Mouse (Mus musculus): ENCODE measurements around the gene Mnt. TPM values are rescaled to one million over a fixed set of nuclear protein-coding genes. Genes with fewer than 3 reads are reported as not detected.
"Not testable (repeated sequence)": the region's sequence is repeated elsewhere in the genome, so short reads cannot be mapped to it uniquely, and the experiment has no call there.

Gene Mnt
- total RNA-seq (2021) = 10 to 100 TPM; 27.4 to 29.3 TPM

DNA sequence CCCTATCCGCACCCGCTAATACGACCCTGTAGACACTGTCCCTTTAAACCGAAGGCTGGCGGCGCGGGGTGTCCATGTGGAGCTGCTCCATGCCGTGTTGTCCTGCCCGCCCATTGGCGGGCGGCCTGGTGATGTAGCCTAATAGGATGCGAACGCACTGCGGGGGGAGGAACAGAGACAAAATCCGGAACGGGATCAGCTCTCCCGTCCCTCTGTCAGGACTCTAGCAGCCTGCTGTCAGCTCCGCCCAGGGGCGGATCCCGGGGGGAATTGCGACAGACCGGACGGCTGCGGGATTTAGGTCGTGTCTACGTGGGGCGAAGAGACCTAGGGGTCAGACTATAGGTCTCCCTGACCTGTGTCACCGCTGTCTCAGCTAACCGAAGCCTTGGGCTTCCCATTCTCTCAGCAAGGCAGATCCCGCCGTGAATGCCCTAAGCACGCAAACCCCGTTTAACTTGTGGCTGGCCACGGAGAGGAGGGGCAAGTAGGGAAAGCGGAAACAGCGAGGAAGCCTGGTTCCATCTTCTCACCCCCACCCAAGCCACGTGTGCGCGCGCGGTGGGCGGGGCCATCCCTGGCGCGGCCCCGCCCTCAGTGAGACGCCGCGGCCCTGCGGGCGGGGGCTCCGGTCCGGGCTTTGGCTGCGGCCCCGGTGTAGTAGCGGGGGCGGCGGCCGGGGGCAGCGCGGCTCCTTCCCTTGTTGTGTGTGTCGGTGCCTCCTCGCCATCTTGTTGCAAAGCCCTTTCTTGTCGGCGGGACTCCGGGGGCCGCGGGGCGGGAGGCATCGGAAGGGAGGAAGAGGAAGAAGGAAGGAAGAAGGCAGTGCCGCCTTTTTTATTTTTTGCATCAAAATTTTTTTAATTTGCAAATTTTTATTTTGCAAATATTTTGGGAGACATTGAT, at the start of gene Mnt:
TSS of gene Mnt (plus strand) at position 665 of the 906 bp plus-strand sequence.
- peak; percentile 98 to 100 for DNase-seq (ENCODE audit: low spot score in 2 of 2)
- intact Hi-C loops (cut with DNase I) = loop anchor here (1.0 to 10.0 kb wide), 4 partner anchors 8 to 344 kb away; partner anchors contain the start of genes Cluh, Ovca2 and Pafah1b1

DNA sequence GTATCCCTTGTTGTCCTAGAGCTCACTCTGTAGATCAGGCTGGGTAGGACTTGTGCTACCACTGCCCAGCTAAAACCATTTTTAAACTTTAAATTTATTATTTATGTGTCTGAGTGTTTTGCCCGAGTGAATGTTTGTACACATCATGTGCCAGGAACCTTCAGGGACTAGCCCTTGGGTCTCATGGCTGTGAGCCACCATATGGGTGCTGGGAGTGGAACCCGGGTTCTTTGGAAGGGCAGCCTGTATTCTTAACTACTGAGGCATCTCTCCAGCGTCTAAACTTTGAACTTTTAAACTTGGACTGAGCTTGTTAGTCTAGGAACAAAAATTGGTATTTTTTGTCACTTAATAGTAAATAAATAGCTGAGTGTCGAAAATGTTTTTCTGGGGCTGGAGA, 37.8 kb upstream of the Mnt start:
- no peak for DNase-seq (ENCODE audit: low spot score in 2 of 2)
- intact Hi-C loops (cut with DNase I) = no loop called here

DNA sequence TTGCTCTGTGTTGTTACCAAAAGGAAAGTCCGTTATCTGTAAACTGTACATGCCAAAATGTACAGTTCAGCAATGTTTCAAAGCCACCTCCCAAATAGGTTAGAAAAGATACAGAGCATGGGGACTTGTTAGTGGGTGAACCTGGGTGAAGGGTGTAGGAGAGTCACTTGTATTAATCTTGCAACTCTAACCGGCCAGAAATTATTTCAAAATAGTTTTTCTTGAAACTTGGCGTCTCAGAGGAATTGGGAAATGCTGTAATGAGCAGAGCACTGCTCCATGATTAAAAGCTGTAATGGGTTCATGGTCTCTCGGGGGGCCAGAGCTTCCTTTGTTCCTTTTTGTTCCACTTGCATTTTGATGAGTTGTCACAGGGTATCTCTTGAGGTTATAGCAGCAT, 30.1 kb upstream of the Mnt start:
- DNase-seq (ENCODE audit: low spot score in 2 of 2) = no peak
- intact Hi-C loops (cut with DNase I) = no loop called here

DNA sequence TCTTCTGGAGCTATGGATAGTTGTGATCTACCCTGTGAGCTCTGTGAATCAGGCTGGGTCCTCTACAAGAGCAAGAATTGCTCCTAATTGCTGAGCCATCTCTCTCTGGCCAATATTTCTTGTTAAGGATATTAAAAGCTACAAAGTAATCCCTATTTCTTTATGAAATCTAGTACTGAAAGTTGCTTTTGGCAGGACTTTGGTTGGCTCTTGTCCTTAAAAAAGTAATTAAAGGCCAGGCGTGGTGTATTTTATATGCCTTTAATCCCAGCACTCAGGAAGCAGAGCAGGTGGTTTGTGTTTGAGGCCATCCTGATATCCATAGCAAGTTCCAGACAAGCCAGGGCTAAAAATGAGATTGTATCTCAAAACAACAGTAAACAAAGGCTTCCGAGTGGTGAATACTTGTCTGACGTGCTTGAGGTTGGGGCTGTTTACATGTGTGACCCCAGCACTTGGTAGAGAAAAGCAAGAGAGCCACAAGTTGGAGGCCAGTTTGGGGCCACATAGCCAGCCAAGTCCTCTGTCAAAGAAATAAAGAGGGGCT, 26.6 kb upstream of the Mnt start:
- intact Hi-C loops (cut with DNase I) = no loop called here
- DNase-seq (ENCODE audit: low spot score in 2 of 2) = no peak

DNA sequence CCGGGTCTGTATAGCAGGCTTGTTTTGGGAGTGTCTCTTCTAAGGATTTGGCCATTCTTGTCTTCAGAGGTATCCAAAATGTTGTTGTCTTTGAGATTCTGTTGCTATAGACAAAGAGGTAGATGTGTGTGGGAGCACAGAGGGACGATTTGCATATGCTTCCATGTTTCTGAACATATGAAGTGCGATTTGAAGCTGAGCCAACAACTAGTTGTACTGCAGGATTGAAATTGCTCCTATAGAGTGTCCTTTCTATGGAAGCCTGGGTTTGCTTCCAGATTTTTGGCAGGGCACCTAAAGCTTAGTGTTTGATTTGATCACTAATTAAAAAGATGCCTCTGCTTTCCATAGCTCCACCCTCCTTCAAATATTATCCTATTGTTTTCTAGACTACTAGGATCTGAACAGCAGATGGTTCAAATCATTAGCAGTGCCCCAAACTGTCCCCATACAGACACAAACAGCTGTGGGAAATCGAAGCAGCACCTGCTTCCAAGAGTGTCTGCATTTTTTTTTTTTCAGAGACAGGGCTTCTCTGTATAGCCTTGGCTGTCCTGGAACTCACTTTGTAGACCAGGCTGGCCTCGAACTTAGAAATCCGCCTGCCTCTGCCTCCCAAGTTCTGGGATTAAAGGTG, 23.4 kb upstream of the Mnt start:
- intact Hi-C loops (cut with DNase I) = no loop called here
- DNase-seq (ENCODE audit: low spot score in 2 of 2) = peak in 1 of 2 experiments; percentile 34

DNA sequence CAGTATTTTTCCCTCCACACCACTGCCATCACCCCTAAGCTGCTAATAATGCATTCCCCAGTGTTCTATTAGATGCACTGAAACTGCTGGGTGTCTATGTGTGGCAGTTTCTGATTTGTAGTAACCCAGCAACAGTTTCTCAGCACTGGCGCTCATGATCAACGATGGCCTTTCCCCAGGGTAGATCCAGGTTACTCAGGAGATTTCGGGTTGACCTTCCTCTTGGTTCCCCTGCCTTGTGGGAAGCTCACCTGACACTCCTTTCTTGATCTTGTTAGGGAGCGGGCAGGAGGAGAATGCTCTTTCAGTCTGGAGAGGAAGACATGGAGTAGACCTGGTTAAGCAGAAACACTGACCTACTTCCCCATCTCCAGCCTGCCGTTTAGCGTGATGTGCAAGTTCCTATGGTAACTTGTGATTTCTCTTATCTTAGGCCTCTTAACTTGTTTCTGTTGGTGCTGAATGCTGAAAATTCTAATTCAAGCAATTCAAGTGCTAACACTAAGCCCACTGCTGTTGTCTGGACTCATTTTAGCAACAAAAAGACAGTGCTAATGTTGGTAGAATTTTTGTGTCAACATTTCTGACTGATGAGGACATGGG, 22.4 kb upstream of the Mnt start:
- peak in 1 of 2 experiments; percentile 47 for DNase-seq (ENCODE audit: low spot score in 2 of 2)
- intact Hi-C loops (cut with DNase I) = no loop called here

DNA sequence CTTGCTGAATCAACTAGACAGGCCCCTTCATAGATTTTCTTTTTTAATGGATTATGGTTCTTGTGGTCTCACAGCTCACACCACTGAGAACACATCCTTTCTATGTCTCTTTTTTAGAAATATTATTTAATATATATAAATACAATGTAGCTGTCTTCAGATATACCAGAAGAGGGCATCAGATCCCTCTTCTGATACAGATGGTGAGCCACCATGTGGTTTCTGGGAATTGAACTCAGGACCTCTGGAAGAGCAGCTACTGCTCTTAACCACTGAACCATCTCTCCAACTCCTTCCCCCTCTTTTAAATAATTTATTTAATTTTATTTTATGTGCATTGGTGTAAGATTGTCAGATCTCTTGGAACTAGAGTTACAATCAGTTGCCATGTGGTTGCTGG, 20.6 kb upstream of the Mnt start:
- no peak for DNase-seq (ENCODE audit: low spot score in 2 of 2)
- intact Hi-C loops (cut with DNase I) = no loop called here

DNA sequence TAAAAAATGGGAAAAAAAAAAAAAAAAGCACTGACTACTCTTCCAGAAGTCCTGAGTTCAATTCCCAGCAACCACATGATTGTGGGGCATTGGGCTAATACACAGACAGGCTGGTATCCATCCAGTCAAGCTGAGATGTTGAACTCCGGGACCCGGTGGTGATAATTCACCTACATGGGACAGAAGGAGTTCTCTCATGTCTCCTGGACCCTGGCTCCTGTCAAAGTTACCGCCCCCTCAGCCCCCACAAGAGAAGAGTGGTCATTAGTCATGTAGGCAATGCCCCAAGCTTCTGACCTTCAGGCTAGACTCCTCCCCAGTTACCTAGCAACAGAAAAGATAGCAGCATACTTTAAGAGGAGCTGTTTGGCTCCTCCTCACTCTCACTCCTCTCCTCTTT, 19.7 kb upstream of the Mnt start:
- intact Hi-C loops (cut with DNase I); DNase-seq (ENCODE audit: low spot score in 2 of 2): not testable (repeated sequence)

DNA sequence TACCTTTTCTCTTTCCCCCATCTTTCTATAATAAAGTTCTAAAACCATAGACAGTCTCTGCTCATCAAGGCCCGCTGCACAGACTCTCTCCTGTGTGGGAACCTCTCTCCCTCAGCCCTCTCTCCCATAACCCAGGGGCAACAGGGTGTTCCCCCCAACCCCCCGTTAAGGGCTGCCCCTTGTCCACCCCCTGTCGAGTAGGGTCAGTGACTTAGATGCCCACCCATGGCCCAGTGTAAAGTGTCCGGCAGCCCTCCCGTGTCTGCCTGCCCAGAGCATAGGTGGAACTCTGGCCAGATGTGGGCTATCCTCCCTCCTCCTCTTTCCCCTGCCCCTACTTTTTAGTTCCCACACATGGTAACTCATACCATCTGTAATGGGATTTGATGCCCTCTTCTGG, 19.2 kb upstream of the Mnt start:
- intact Hi-C loops (cut with DNase I) = no loop called here

DNA sequence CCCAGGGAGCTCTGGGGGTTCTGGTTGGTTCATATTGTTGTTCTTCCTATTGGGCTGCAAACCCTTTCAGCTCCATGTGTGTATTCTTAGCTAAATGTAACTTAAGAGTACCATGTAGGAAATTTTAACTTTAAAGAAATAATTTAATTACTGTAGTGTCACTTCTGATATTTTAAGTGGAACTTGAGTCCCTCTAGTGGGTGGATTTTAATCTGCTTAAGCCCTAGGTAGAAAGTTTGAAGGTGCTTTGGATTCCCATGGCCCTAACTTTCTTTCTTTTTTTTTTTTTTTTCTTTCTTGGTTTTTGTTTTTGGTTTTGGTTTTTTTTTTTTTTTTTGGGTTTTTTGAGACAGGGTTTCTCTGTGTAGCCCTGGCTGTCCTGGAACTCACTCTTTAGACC, 14.9 kb upstream of the Mnt start:
- intact Hi-C loops (cut with DNase I) = no loop called here
- DNase-seq (ENCODE audit: low spot score in 2 of 2) = no peak

More for the DNA sequence above, 19.2 kb upstream of the Mnt start:
- no peak for DNase-seq (ENCODE audit: low spot score in 2 of 2)

DNA sequence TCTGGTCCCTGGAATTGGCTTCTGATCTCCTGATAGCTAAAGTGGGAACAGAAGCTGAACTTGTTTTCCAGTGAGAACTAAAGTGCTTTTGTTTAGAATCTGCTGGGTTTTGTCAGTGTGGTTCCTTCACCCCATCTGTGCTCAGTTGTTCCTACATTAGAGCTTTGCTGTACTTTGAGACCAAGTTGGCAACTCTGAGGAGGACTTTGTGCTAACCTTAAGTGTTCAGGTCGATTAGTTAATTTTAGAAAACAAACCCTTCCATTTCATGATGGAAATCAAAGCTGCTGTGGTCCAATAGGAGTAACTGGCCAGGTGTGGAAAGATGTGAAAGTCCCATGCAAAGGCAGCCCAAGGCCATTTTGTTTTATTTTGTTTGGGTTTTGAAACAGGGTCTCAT, 9.8 kb upstream of the Mnt start:
- intact Hi-C loops (cut with DNase I) = no loop called here
- no peak for DNase-seq (ENCODE audit: low spot score in 2 of 2)

DNA sequence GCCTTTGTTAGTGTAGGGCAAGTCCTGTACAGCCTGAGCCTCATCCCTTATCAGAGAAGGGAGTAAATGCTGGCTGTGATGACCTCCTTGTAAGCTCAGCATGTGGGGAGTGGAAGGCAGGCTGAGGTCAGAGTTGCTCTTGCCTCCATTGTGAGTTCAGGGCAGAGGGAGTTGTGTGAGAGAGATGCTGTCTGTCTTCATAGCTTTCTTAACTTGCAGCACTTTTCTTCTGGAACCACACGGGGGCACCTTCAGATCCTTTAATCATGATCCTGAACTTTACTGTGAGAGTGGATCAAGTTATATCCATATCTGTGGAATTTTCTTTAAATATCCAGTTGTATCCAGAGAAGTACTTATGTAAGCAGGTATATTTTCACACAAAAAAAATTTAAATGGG, 9.3 kb upstream of the Mnt start:
- DNase-seq (ENCODE audit: low spot score in 2 of 2) = peak in 1 of 2 experiments; percentile 64
- intact Hi-C loops (cut with DNase I) = no loop called here

DNA sequence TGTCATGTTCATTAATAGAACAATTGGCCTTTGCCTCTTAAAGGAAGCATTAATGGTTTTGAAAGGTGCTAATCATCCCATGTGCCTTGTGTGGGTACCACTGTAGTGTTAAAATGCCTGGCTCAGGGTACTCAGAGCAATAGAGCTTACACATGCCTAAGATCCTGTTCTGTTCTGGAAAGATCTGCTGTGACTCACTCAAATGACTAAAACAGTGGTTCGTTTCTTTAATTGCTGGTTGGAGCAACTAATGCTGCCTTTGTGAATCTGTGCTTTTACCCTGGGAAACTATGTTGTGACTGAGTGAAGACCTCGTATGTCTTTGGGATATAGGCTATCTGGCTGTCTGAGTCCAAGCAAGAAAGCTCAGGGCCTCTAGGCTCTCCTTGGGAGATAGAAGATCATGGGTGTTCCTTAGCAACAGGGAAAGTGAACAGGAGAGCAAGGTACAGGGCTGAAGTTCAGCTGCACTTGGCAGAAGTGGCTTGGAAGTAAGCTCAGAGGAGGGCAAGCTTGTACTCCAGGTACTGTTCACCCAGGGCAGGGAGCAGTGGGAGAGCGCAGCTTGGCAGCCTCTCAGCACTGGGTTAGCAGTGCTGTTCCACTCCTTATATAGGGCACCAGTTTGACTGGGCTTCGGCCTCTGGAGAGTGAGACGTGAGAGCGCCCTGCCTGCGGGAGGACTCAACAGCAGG, 7.8 kb upstream of the Mnt start:
- no peak for DNase-seq (ENCODE audit: low spot score in 2 of 2)
- intact Hi-C loops (cut with DNase I) = loop anchor here (1.0 kb wide), 1 partner anchor 25 kb away; no protein-coding TSS in a partner anchor

DNA sequence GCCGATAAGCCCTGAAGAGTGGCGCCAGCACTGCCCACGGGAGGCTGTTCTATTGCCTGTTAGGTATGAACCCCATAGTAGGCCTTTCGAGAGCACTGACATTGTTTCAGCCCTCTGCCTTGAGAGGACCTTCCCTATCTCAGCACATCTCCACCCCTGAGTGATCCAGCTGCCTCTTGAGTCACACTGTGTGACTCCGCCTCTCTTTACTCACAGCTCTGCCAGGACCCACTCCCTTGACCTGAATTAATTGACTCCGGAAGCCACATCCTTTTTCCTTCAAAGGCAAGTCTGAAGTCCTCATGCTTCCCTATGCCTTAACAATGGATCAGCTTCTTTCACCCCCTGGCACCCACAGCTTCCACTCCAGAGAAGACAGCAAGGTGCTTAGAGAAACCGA, 4.6 kb upstream of the Mnt start:
- no peak for DNase-seq (ENCODE audit: low spot score in 2 of 2)
- intact Hi-C loops (cut with DNase I) = no loop called here

DNA sequence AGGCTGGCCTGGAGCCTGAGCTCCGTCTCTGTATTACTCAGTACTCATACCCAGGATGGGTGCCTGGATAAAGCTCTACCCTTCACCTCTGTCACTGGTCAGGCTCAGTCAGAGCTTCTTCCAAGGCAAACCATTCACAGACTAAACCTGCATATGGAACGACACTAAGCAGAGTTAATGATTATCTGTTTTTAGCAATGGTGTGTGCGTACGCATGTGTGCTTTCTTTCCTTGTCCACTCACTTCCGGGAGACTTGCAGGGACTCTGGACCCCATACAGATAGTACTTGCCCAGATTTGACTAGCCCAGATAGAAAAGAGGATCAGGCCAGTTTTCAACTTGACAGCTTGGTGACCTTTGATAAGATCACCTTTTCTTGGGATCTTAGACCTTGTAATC, 4.0 kb upstream of the Mnt start:
- DNase-seq (ENCODE audit: low spot score in 2 of 2) = no peak
- intact Hi-C loops (cut with DNase I) = no loop called here

DNA sequence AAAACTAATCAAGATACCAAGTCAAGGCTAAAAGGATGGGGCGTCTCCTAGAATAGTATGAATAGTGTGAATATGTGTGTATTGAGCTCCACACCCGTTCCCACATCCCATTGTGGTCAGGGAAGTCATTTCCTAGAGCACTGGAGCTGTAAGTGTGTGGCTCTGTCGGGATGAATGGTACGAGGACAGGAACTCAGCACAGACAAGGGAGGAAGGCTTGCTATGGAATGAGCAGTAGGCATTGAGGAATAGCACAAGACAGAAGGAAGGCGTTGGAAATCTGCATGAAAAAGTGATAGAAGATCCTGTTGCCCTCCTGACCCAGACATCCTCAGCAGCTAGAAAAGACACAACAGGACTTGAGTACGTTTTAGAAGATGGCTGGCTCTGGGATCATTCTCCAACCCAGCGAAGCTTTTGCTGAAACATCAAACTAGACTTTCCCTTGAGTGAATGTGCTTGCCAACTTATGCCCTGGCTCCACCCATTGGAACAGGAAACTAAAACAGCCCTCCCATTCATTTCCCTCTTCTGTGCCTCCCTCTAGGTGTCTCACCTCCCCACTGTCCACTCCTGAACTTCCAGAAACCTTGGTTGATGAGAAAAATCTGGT, 2.8 kb upstream of the Mnt start:
- no peak for DNase-seq (ENCODE audit: low spot score in 2 of 2)
- intact Hi-C loops (cut with DNase I) = no loop called here

DNA sequence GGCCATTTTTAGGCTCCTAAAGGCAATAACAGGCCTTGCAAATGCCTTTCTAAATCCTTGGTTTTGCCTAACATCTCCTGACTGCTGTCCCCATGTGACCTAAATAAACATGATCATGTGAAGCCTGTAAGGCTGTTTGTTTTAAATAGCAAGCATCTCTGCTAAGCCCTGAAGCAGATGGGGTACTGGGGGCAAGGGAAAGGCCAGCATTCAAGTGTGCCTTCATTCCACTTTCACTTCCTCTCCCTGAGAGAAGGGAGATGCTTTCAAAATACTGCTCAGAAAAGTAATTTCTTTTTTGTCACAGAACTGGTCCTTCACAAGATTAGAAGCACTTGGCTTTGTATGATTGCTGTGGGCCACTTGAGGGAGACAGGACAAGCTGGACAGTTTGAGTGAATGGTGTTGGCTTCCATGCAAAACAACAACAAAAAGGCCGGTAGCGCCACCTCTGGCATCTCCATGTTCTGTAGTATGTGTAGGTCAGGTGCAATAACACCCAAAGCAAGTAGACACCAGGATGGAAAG, 2.3 kb upstream of the Mnt start:
- intact Hi-C loops (cut with DNase I) = no loop called here
- DNase-seq (ENCODE audit: low spot score in 2 of 2) = no peak

DNA sequence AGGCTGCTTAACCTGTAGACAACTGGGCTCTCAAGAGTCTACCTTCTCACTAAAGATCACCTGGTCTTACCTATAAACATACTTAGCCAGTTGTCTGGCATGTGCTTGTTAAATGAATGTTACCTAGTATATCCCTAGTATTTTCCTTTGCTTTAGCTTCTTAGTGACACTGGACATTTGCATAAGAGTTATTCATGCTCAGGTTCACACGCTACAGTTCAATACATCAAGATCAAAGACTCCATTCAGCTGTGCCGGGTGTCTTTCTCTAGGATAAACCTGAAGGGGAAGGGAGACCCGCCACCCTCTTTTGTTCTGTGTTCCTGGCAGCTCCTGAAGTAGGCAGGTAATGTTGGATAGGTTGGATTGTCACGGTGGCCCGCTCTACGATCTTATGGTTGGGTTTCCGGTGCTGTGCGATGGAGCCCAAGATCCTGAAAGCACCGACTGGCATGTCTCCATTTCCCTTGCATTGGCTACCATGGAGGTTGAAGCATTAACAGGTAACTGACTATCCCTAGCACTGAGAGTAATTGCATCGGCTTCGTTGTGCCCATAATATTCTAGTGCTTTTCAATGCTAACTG, 1.7 kb upstream of the Mnt start:
- intact Hi-C loops (cut with DNase I) = no loop called here
- DNase-seq (ENCODE audit: low spot score in 2 of 2) = no peak

DNA sequence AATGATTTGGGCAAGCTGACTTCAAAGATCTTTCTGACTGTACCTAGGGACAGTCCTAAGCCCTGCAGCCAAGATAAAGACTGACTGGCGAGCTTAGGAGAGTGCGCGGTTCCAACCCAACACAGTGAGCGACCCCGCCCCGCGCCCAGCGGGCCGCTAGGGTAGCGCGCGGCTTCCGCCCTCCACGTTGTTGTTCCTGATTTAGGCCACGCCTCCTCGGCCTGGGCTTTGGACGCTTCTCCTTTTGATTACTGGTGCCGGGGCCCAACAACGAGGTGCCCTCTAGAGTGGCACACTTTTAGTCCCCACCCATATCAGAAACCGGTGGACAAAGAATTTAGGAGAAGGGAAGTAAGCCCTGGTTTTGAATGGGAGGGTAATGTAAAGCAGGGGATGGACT, 908 bp upstream of the Mnt start:
- DNase-seq (ENCODE audit: low spot score in 2 of 2) = peak in 1 of 2 experiments; percentile 70
- intact Hi-C loops (cut with DNase I) = loop anchor here (1.0 to 10.0 kb wide), 4 partner anchors 8 to 345 kb away; partner anchors contain the start of genes Cluh, Ovca2 and Pafah1b1
